Mouse (Mus musculus): ENCODE measurements around the gene Rusc1.
A peak's percentile ranks its signal among the peaks of the same experiment; 100 is the strongest.

GRCm38 (mm10) chr3:89101812-89102494 is 8.8 kb upstream of the Rusc1 start, which contains the start of gene Fdps:
- TF ChIP-seq CTCF (IDR thresholded peaks at IDR 0.05; ENCODE audit: extremely low read depth, insufficient read length, insufficient replicate concordance, low read depth, low read length) (no peak), POLR2A (IDR thresholded peaks at IDR 0.05; ENCODE audit: low read depth, low read length) (peak; percentile 17)
